Mouse (Mus musculus): ENCODE data around the gene Egfr.

- TF ChIP-seq GATA1 (IDR thresholded peaks at IDR 0.05; ENCODE audit: low read length) (no peak), TAL1 (IDR thresholded peaks at IDR 0.05; ENCODE audit: low read length) (no peak)
Measured at GRCm38 (mm10) chr11:16935577-16936236, 183.7 kb downstream of the Egfr start.

All from erythroblast, embryonic 14.5 days (primary cell).